Mouse (Mus musculus) 3134 (cell line): Measurements from ENCODE around the gene Col3a1.

Experiments
- DNase-seq: peaks from one replicate; pipeline ENCODE4 v3.0.0-alpha.2; 2011; ENCODE audit warnings: low spot score; ENCODE audit not compliant: insufficient read length; ENCODE audit errors: extremely low read depth

The Col3a1 gene

GRCm38 (mm10) chr1:45379992-45380690 is 68.8 kb downstream of the Col3a1 start:
- DNase-seq, result no peak

DNA sequence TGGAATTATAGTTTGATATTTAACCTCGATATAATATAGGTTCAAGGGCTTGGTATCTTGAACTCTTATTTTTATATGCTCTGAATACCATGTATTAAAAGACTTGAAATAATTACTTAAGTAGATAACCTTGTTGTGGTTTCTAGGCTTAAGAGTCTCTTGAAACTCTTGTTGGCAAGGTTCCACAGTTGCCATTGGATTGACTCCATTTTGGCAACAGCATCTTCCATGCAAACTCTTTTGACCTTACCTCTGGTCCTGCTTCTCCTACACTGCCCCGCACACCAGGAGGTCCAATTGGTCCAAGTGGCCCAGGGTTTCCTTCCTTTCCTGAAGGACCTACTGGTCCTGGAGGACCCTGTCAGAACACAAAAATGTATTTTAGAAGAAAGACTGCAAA is 70.5 kb downstream of the Col3a1 start:
- no peak for DNase-seq
